Mouse (Mus musculus) liver (tissue): ENCODE results near the gene Cxcl17.
"Not testable (repeated sequence)": the region's sequence is repeated elsewhere in the genome, so short reads cannot be mapped to it uniquely, and the experiment has no call there.

ENCODE experiments used
- DNase-seq: peaks from one replicate; pipeline ENCODE4 v3.0.0-alpha.2; 2020; ENCODE audit warnings: mixed read lengths

Cxcl17 gene

GRCm38 (mm10) chr7:25412833-25413441 lies at the start of gene Cxcl17:
Gene Cxcl17 (minus strand): TSS chr7:25412886.
- no peak for DNase-seq

GRCm38 (mm10) chr7:25462033-25462337 lies 49.3 kb upstream of the Cxcl17 start:
- not testable (repeated sequence) for DNase-seq

- DNase-seq: not testable (repeated sequence)
These were observed 48.8 kb upstream of the Cxcl17 start for GRCm38 (mm10) chr7:25461336-25462032.

- no peak for DNase-seq
These were observed 39.4 kb upstream of the Cxcl17 start for GRCm38 (mm10) chr7:25452103-25452502.

- no peak for DNase-seq
These were observed 37.5 kb upstream of the Cxcl17 start for GRCm38 (mm10) chr7:25449913-25450890.

GRCm38 (mm10) chr7:25440816-25441153 lies 28.1 kb upstream of the Cxcl17 start:
- DNase-seq: no peak

- peak; percentile 51 for DNase-seq
These were observed 27.5 kb upstream of the Cxcl17 start for GRCm38 (mm10) chr7:25439978-25440815.

- DNase-seq: no peak
These were observed 26.6 kb upstream of the Cxcl17 start for GRCm38 (mm10) chr7:25439124-25439822.

- no peak for DNase-seq
These were observed 24.0 kb upstream of the Cxcl17 start for GRCm38 (mm10) chr7:25436704-25437103.

- DNase-seq: no peak
These were observed 23.5 kb upstream of the Cxcl17 start for GRCm38 (mm10) chr7:25436226-25436625.

GRCm38 (mm10) chr7:25435546-25435851 lies 22.8 kb upstream of the Cxcl17 start:
- DNase-seq: no peak

- DNase-seq: no peak
These were observed 22.2 kb upstream of the Cxcl17 start for GRCm38 (mm10) chr7:25434654-25435545.

GRCm38 (mm10) chr7:25433781-25434560 lies 21.3 kb upstream of the Cxcl17 start:
- no peak for DNase-seq

GRCm38 (mm10) chr7:25433007-25433541 lies 20.4 kb upstream of the Cxcl17 start:
- DNase-seq: no peak

GRCm38 (mm10) chr7:25432381-25432780 lies 19.7 kb upstream of the Cxcl17 start:
- no peak for DNase-seq

- DNase-seq: no peak
These were observed 17.4 kb upstream of the Cxcl17 start for GRCm38 (mm10) chr7:25429886-25430784.

GRCm38 (mm10) chr7:25428321-25428720 lies 15.6 kb upstream of the Cxcl17 start:
- DNase-seq: no peak

GRCm38 (mm10) chr7:25427144-25427543 lies 14.5 kb upstream of the Cxcl17 start:
- no peak for DNase-seq

GRCm38 (mm10) chr7:25426380-25426779 lies 13.7 kb upstream of the Cxcl17 start:
- not testable (repeated sequence) for DNase-seq
